Mouse (Mus musculus): ENCODE results near the gene Psme4. TPM values are rescaled to one million over a fixed set of nuclear protein-coding genes. Genes with fewer than 3 reads are reported as not detected.

Psme4 gene
- polyA plus RNA-seq, 1 experiment from 2014 or later, result 20.7 TPM

GRCm38 (mm10) chr11:30799496-30799895 is 28.0 kb downstream of the Psme4 start:
- no peak overlapping the region for H3K4me3 ChIP-seq
- no peaks in the 10 kb centered on the region for H3K27me3 ChIP-seq (ENCODE audit: low read depth, poor library complexity, severe bottlenecking)
- no peaks in the 10 kb centered on the region for H3K4me1 ChIP-seq
- no peak overlapping the region for H3K27ac ChIP-seq (replicated peaks)
- WGBS, result 81% methylated on average over 1 of the region's 1 CpGs
- H3K36me3 ChIP-seq, result peaks cover 14% of the 10 kb centered on the region
- peak; percentile 21 for DNase-seq (ENCODE audit: low spot score)
- H3K9me3 ChIP-seq (replicated peaks), result no peaks in the 10 kb centered on the region

GRCm38 (mm10) chr11:30800091-30800490 is 28.6 kb downstream of the Psme4 start:
- DNase-seq (ENCODE audit: low spot score), result no peak
- Histone ChIP-seq H3K4me3 (no peak overlapping the region), H3K9me3 (replicated peaks) (no peaks in the 10 kb centered on the region), H3K27me3 (ENCODE audit: low read depth, poor library complexity, severe bottlenecking) (no peaks in the 10 kb centered on the region), H3K36me3 (peaks cover 14% of the 10 kb centered on the region), H3K4me1 (no peaks in the 10 kb centered on the region), H3K27ac (replicated peaks) (no peak overlapping the region)

- WGBS, result 96% methylated on average over 1 of the region's 1 CpGs
Measured at GRCm38 (mm10) chr11:30802421-30802820, 30.9 kb downstream of the Psme4 start.

GRCm38 (mm10) chr11:30821116-30821515 is 49.6 kb downstream of the Psme4 start:
- no peaks in the 10 kb centered on the region for H3K27me3 ChIP-seq (ENCODE audit: low read depth, poor library complexity, severe bottlenecking)
- DNase-seq (ENCODE audit: low spot score), result no peak
- no peak overlapping the region for H3K27ac ChIP-seq (replicated peaks)
- no peak overlapping the region for H3K4me3 ChIP-seq
- H3K4me1 ChIP-seq, result no peaks in the 10 kb centered on the region
- no peaks in the 10 kb centered on the region for H3K9me3 ChIP-seq (replicated peaks)
- 97% methylated on average over 5 of the region's 5 CpGs for WGBS
- peaks cover 97% of the 10 kb centered on the region for H3K36me3 ChIP-seq

More at GRCm38 (mm10) chr11:30802421-30802820, 30.9 kb downstream of the Psme4 start:
- Histone ChIP-seq H3K36me3 (peaks cover 30% of the 10 kb centered on the region), H3K4me3 (no peak overlapping the region), H3K27me3 (ENCODE audit: low read depth, poor library complexity, severe bottlenecking) (no peaks in the 10 kb centered on the region), H3K27ac (replicated peaks) (no peak overlapping the region), H3K9me3 (replicated peaks) (no peaks in the 10 kb centered on the region), H3K4me1 (no peaks in the 10 kb centered on the region)
- DNase-seq (ENCODE audit: low spot score), result no peak

- H3K36me3 ChIP-seq, result peaks cover 92% of the 10 kb centered on the region
- H3K4me3 ChIP-seq, result no peak overlapping the region
- H3K27me3 ChIP-seq (ENCODE audit: low read depth, poor library complexity, severe bottlenecking), result no peaks in the 10 kb centered on the region
- H3K9me3 ChIP-seq (replicated peaks), result no peaks in the 10 kb centered on the region
- WGBS, result 96% methylated on average over 2 of the region's 2 CpGs
- no peak for DNase-seq (ENCODE audit: low spot score)
- no peak overlapping the region for H3K27ac ChIP-seq (replicated peaks)
- H3K4me1 ChIP-seq, result no peaks in the 10 kb centered on the region
Measured at GRCm38 (mm10) chr11:30838793-30839192, 67.3 kb downstream of the Psme4 start.

- 94% methylated on average over 1 of the region's 1 CpGs for WGBS
- Histone ChIP-seq H3K4me1 (no peaks in the 10 kb centered on the region), H3K36me3 (peaks cover 85% of the 10 kb centered on the region)
Measured at GRCm38 (mm10) chr11:30844355-30844754, 72.8 kb downstream of the Psme4 start.

GRCm38 (mm10) chr11:30872425-30872824 is 100.9 kb downstream of the Psme4 start:
- H3K4me1 ChIP-seq, result no peaks in the 10 kb centered on the region
- H3K4me3 ChIP-seq, result no peak overlapping the region
- no peaks in the 10 kb centered on the region for H3K27me3 ChIP-seq (ENCODE audit: low read depth, poor library complexity, severe bottlenecking)
- peaks cover 66% of the 10 kb centered on the region for H3K36me3 ChIP-seq
- DNase-seq (ENCODE audit: low spot score), result no peak
- H3K27ac ChIP-seq (replicated peaks), result no peak overlapping the region
- H3K9me3 ChIP-seq (replicated peaks), result no peaks in the 10 kb centered on the region

More at GRCm38 (mm10) chr11:30844355-30844754, 72.8 kb downstream of the Psme4 start:
- Histone ChIP-seq H3K9me3 (replicated peaks) (no peaks in the 10 kb centered on the region), H3K4me3 (no peak overlapping the region), H3K27me3 (ENCODE audit: low read depth, poor library complexity, severe bottlenecking) (no peaks in the 10 kb centered on the region), H3K27ac (replicated peaks) (no peak overlapping the region)
- DNase-seq (ENCODE audit: low spot score), result no peak

GRCm38 (mm10) chr11:30885171-30885871 is 113.8 kb downstream of the Psme4 start, which contains the start of the genes Gpr75 and Asb3:
Gene Gpr75 (plus strand): TSS chr11:30885358.
Gene Asb3 (plus strand): TSS chr11:30885416.
- Histone ChIP-seq H3K9me3 (replicated peaks) (no peaks in the 10 kb centered on the region), H3K4me3 (peak within 1 kb of the TSS; percentile 60), H3K27me3 (ENCODE audit: low read depth, poor library complexity, severe bottlenecking) (no peaks in the 10 kb centered on the region), H3K27ac (replicated peaks) (peak within 1 kb of the TSS; percentile 75), H3K36me3 (peaks cover 8% of the 10 kb centered on the region), H3K4me1 (peaks cover 11% of the 10 kb centered on the region)
- 3% methylated on average over 41 of the region's 41 CpGs for WGBS
- peak; percentile 57 for DNase-seq (ENCODE audit: low spot score)

- DNase-seq (ENCODE audit: low spot score), result no peak
- no peak overlapping the region for H3K27ac ChIP-seq (replicated peaks)
- H3K4me1 ChIP-seq, result peaks cover 11% of the 10 kb centered on the region
- 88% methylated on average over 2 of the region's 2 CpGs for WGBS
- no peaks in the 10 kb centered on the region for H3K36me3 ChIP-seq
- no peak overlapping the region for H3K4me3 ChIP-seq
- no peaks in the 10 kb centered on the region for H3K9me3 ChIP-seq (replicated peaks)
- no peaks in the 10 kb centered on the region for H3K27me3 ChIP-seq (ENCODE audit: low read depth, poor library complexity, severe bottlenecking)
Measured at GRCm38 (mm10) chr11:30888153-30888552, 116.6 kb downstream of the Psme4 start.

GRCm38 (mm10) chr11:30896201-30896600 is 124.7 kb downstream of the Psme4 start:
- Histone ChIP-seq H3K4me3 (no peak overlapping the region), H3K27me3 (ENCODE audit: low read depth, poor library complexity, severe bottlenecking) (no peaks in the 10 kb centered on the region), H3K4me1 (no peaks in the 10 kb centered on the region), H3K9me3 (replicated peaks) (no peaks in the 10 kb centered on the region), H3K36me3 (no peaks in the 10 kb centered on the region), H3K27ac (replicated peaks) (no peak overlapping the region)
- WGBS, result 86% methylated on average over 1 of the region's 1 CpGs
- DNase-seq (ENCODE audit: low spot score), result no peak

GRCm38 (mm10) chr11:30899312-30899711 is 127.8 kb downstream of the Psme4 start:
- H3K4me1 ChIP-seq, result no peaks in the 10 kb centered on the region
- no peaks in the 10 kb centered on the region for H3K9me3 ChIP-seq (replicated peaks)
- no peak overlapping the region for H3K27ac ChIP-seq (replicated peaks)
- no peak overlapping the region for H3K4me3 ChIP-seq
- H3K27me3 ChIP-seq (ENCODE audit: low read depth, poor library complexity, severe bottlenecking), result no peaks in the 10 kb centered on the region
- DNase-seq (ENCODE audit: low spot score), result no peak
- no peaks in the 10 kb centered on the region for H3K36me3 ChIP-seq

GRCm38 (mm10) chr11:30912311-30912710 is 140.8 kb downstream of the Psme4 start:
- 93% methylated on average over 3 of the region's 3 CpGs for WGBS
- H3K27me3 ChIP-seq (ENCODE audit: low read depth, poor library complexity, severe bottlenecking), result no peaks in the 10 kb centered on the region
- no peak overlapping the region for H3K4me3 ChIP-seq
- no peak for DNase-seq (ENCODE audit: low spot score)
- H3K27ac ChIP-seq (replicated peaks), result no peak overlapping the region
- 0 out of 2 replicates have a peak, but pooled peaks cover 1% of the 10 kb centered on the region for H3K9me3 ChIP-seq (replicated peaks)
- no peaks in the 10 kb centered on the region for H3K4me1 ChIP-seq
- no peaks in the 10 kb centered on the region for H3K36me3 ChIP-seq

GRCm38 (mm10) chr11:30920641-30921040 is 149.1 kb downstream of the Psme4 start:
- H3K36me3 ChIP-seq, result peaks cover 21% of the 10 kb centered on the region
- no peaks in the 10 kb centered on the region for H3K4me1 ChIP-seq
- WGBS, result 84% methylated on average over 1 of the region's 1 CpGs
- no peak overlapping the region for H3K4me3 ChIP-seq
- no peak for DNase-seq (ENCODE audit: low spot score)
- no peak overlapping the region for H3K27ac ChIP-seq (replicated peaks)
- no peaks in the 10 kb centered on the region for H3K9me3 ChIP-seq (replicated peaks)
- H3K27me3 ChIP-seq (ENCODE audit: low read depth, poor library complexity, severe bottlenecking), result no peaks in the 10 kb centered on the region

All from midbrain, embryonic 10.5 days (tissue).